Mouse (Mus musculus) embryonic facial prominence, embryonic 11.5 days (tissue): ENCODE data around the gene Plekhs1. TPM values are rescaled to one million over a fixed set of nuclear protein-coding genes. Genes with fewer than 3 reads are reported as not detected.
A peak's percentile ranks its signal among the peaks of the same experiment; 100 is the strongest.

Source experiments
- ATAC-seq: fragments of 200-750 bp; cut with Nextera tagmentation; replicated peaks from 2 replicates; pipeline ENCODE4 v1.8.0; 2017; ENCODE audit warnings: low read depth; ENCODE audit not compliant: insufficient number of reproducible peaks, low FRiP score, low TSS enrichment
- DNase-seq: peaks from one replicate; pipeline ENCODE4 v3.0.0-alpha.2; 2015; ENCODE audit warnings: low spot score
- H3K27ac ChIP-seq: fragments of 300-500 bp; sonication (generic); replicated peaks from 2 replicates; pipeline ENCODE4 v1.5.1; 2014; ENCODE audit warnings: mild to moderate bottlenecking, low read depth, low read length, control low read depth
- H3K27me3 ChIP-seq: fragments of 300-500 bp; sonication (generic); 2 replicates; pipeline ENCODE4 v1.6.1; 2014; ENCODE audit warnings: mild to moderate bottlenecking, low read length, moderate library complexity, mixed read lengths; ENCODE audit not compliant: control insufficient read depth, insufficient read depth
- H3K36me3 ChIP-seq: fragments of 300-500 bp; sonication (generic); replicated peaks from 2 replicates; pipeline ENCODE4 v1.6.1; 2014; ENCODE audit warnings: low read depth, mild to moderate bottlenecking, low read length, moderate library complexity, mixed read lengths; ENCODE audit not compliant: control insufficient read depth, insufficient read depth
- H3K4me1 ChIP-seq: fragments of 300-500 bp; sonication (generic); 2 replicates; pipeline ENCODE4 v1.6.1; 2014; ENCODE audit warnings: low read length, mixed read lengths; ENCODE audit not compliant: control insufficient read depth, insufficient read depth
- H3K4me2 ChIP-seq: fragments of 300-500 bp; sonication (generic); 2 replicates; pipeline ENCODE4 v1.6.1; 2014; ENCODE audit warnings: low read depth, mild to moderate bottlenecking, control low read depth, low read length, moderate library complexity
- H3K4me3 ChIP-seq: fragments of 300-500 bp; sonication (generic); 2 replicates; pipeline ENCODE4 v1.5.1; 2014; ENCODE audit warnings: low read depth, low read length, control low read depth
- H3K9ac ChIP-seq: fragments of 300-500 bp; sonication (generic); replicated peaks from 2 replicates; pipeline ENCODE4 v1.6.1; 2014; ENCODE audit warnings: mild to moderate bottlenecking, control low read depth, low read length
- H3K9me3 ChIP-seq: fragments of 300-500 bp; sonication (generic); replicated peaks from 2 replicates; pipeline ENCODE4 v1.6.1; 2016; ENCODE audit warnings: mild to moderate bottlenecking, low read length, inconsistent platforms, mixed read lengths; ENCODE audit not compliant: control insufficient read depth
- WGBS: fragments of 180-500 bp; shearing (Covaris S2); extraction: QIAGEN DNeasy Blood & Tissue Kit; methylation state at CpG from one replicate; pipeline ENCODE4 v1.1.7; 2014; 5-methylcytosine and 5-hydroxymethylcytosine counted together
- polyA plus RNA-seq: library from polyadenylated mRNA; unstranded; fragments of >200 nt; fragmentation: Nextera tagmentation; extraction: Ambion mirVana; gene quantifications from 2 replicates; pipeline ENCODE4 v1.2.1, GENCODE M21; 2014

Plekhs1 gene
- polyA plus RNA-seq, 1 experiment from 2014 or later = 0.20 TPM

DNA sequence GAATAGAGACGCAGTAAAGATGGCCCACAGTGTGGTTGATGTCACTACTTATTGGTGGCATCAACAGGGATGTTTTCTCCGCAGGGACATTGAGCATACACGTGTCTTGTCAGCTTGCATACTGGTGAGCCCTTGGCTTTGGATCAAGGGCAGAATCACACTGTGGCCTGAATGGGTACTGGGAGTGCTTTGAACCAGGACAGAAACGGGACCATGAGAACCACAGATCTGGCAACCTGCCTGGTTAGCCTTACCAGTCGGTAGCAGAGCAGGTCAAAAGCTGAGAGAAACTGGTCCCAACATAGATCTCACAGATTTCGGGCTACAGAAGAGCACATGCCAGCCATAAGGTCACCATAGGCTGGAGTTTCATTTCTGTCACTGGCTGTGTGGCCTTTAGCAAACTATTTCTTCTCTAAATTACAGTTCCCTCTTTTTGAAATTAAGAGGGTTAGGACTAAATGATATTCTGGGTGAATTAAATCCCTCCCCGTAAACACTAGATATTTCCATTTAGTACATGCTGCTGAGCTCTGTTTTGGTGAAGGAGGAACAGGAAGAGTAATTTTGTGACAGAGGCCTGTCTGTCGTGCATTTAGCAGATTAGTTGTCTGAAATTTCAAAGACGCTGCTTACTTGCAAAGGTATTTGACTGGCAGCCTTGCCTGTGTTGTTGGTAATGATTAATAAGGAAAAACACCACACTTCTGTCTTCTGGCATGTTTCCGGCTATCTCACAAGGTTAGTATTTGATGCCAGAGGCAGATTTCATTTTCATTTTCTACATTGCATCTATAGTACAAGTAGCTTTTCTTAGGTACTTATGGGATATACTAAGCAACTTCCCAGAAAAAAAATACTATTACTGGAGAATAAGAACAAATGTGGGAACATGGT, 2.0 kb upstream of the Plekhs1 start:
- no peak for ATAC-seq
- no peaks in the 10 kb centered on the region for H3K36me3 ChIP-seq
- H3K27me3 ChIP-seq = no peaks in the 10 kb centered on the region
- no peaks in the 10 kb centered on the region for H3K9me3 ChIP-seq
- no peak overlapping the region for H3K4me3 ChIP-seq
- no peak for DNase-seq
- H3K4me2 ChIP-seq = no peak overlapping the region
- H3K9ac ChIP-seq = no peak overlapping the region
- no peaks in the 10 kb centered on the region for H3K4me1 ChIP-seq
- H3K27ac ChIP-seq = no peak overlapping the region
- WGBS = 84% methylated on average over 10 of the region's 10 CpGs

DNA sequence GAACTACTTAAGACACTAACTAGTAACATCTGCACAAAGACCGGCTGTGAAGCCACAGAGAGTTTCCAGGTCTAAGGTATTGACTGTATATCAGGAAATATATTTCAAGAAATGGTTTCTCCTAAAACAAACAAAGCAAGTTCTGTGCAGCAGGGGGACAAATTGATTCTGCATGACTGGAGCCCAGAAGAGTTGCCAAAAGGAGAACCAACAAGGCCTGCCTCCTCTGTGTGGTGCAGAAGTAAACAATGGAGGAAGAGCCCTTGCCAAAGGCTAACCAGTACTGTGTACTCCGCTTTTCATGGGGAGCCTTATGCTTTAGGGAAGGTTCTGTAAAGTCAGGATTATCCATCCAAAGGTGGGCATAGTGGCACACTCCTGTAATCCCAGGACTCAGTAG, 1.2 kb upstream of the Plekhs1 start:
- Histone ChIP-seq H3K4me3 (no peak overlapping the region), H3K9ac (no peak overlapping the region), H3K27me3 (no peaks in the 10 kb centered on the region), H3K36me3 (no peaks in the 10 kb centered on the region), H3K4me2 (no peak overlapping the region), H3K27ac (no peak overlapping the region), H3K9me3 (no peaks in the 10 kb centered on the region), H3K4me1 (no peaks in the 10 kb centered on the region)
- DNase-seq = peak; percentile 41
- WGBS = 63% methylated on average over 2 of the region's 2 CpGs
- ATAC-seq = no peak

DNA sequence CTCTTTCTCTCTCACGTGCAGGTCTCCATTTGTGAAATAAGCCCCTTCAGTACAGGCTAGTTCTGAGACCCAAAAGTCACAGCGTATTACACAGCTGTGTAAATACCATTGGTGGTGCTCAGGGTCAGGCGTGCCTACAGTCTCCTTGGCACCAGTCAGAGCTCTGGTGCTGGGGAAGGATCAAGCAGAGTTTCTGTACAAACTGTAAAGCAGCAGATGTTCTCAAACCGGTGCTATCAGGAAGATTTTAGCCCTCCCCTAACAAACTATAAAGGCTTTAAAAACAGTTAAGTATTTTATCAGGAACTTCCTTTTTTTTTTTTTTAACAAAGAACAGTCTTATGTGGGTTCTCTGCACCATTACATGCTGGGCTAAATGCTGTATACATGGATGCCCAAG, 1.3 kb downstream of the Plekhs1 start:
- no peaks in the 10 kb centered on the region for H3K9me3 ChIP-seq
- WGBS = 71% methylated on average over 4 of the region's 4 CpGs
- no peaks in the 10 kb centered on the region for H3K4me1 ChIP-seq
- no peak overlapping the region for H3K9ac ChIP-seq
- no peak overlapping the region for H3K4me2 ChIP-seq
- ATAC-seq (no peak), DNase-seq (no peak)
- H3K27me3 ChIP-seq = no peaks in the 10 kb centered on the region
- no peak overlapping the region for H3K27ac ChIP-seq
- no peaks in the 10 kb centered on the region for H3K36me3 ChIP-seq
- no peak overlapping the region for H3K4me3 ChIP-seq

DNA sequence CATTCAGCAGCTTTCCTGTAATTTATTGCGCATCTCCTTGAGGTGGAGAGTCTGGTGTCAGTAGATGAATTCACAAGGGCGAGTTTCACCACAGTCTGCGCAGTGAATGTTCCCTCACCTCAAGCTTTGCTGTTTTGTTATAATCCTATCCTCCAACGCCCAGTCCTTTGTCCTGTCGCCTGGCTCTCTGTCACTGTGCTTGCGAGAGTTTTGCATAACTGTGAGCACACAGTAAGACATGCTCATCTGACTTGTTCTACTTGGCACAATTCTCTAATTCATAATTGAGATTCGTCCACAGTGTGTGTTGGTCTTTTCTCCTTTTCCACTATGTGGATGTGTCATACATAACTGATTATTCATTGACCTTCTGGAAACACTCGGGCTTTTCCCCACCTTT, 5.0 kb downstream of the Plekhs1 start:
- Histone ChIP-seq H3K27ac (no peak overlapping the region), H3K36me3 (no peaks in the 10 kb centered on the region), H3K4me2 (no peak overlapping the region), H3K27me3 (no peaks in the 10 kb centered on the region), H3K9me3 (no peaks in the 10 kb centered on the region), H3K4me3 (no peak overlapping the region), H3K4me1 (no peaks in the 10 kb centered on the region), H3K9ac (no peak overlapping the region)
- 86% methylated on average over 8 of the region's 8 CpGs for WGBS
- ATAC-seq (no peak), DNase-seq (no peak)

DNA sequence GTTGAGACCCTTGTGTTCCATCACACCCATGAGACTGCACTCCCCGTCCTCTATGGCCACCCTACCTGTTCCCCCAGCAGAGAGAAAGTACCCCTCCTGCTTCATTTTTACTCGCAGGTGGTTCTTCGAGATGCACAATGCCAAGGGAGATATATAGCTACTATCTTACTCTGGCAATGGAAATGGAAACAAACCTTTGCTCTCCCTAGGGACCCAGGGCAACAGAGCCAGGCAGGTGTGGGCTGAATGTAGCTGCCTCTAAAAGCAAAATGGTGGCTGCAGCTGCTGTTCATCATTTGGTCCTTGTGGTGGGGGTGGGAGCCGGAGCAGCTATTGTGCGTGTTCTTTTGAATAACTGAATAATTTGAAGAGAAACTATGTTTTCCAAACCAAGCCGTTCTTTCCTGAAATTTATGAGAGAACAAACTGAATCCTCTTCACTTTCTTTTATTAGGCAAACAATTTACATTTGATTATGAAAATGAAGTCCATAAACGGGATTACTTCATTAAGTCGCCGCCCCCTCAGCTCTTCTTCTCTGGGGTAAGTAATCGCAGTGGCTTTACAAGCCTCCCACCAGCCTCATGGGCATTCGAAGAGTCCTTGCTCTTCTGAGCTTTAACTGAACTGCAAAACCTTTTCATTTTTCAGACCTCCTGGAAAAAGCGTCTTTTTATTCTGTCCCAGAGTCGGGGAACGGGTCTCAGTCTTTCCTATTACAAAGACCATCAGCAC, 9.0 kb downstream of the Plekhs1 start:
- H3K9ac ChIP-seq = no peak overlapping the region
- H3K9me3 ChIP-seq = no peaks in the 10 kb centered on the region
- H3K4me1 ChIP-seq = no peaks in the 10 kb centered on the region
- no peaks in the 10 kb centered on the region for H3K27me3 ChIP-seq
- DNase-seq (no peak), ATAC-seq (no peak)
- H3K27ac ChIP-seq = no peak overlapping the region
- 88% methylated on average over 14 of the region's 14 CpGs for WGBS
- H3K36me3 ChIP-seq = no peaks in the 10 kb centered on the region
- no peak overlapping the region for H3K4me3 ChIP-seq
- H3K4me2 ChIP-seq = no peak overlapping the region

DNA sequence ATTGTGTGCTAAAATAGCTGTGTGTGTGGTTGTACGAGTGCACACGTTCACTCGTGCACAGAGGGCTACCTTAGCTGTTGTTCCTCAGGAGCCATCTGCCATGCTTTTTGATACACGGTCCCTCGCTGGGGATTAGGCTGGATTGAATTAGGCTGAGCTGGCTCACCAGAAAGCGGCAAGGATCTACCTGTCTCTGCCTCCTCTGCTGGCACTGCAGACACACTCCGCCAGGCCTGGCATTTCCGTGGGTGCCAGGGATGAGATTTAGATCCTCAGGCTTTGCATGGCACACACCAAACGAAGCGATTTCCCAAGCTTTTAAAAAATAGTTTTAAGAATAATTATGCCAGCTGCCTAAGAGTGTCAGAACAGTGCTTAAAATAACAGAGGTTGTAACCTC, 10.5 kb downstream of the Plekhs1 start:
- no peaks in the 10 kb centered on the region for H3K27me3 ChIP-seq
- no peaks in the 10 kb centered on the region for H3K4me1 ChIP-seq
- H3K36me3 ChIP-seq = no peaks in the 10 kb centered on the region
- H3K27ac ChIP-seq = no peak overlapping the region
- no peak overlapping the region for H3K4me2 ChIP-seq
- no peak for DNase-seq
- no peak overlapping the region for H3K4me3 ChIP-seq
- no peaks in the 10 kb centered on the region for H3K9me3 ChIP-seq
- no peak overlapping the region for H3K9ac ChIP-seq
- no peak for ATAC-seq
- 82% methylated on average over 10 of the region's 10 CpGs for WGBS

DNA sequence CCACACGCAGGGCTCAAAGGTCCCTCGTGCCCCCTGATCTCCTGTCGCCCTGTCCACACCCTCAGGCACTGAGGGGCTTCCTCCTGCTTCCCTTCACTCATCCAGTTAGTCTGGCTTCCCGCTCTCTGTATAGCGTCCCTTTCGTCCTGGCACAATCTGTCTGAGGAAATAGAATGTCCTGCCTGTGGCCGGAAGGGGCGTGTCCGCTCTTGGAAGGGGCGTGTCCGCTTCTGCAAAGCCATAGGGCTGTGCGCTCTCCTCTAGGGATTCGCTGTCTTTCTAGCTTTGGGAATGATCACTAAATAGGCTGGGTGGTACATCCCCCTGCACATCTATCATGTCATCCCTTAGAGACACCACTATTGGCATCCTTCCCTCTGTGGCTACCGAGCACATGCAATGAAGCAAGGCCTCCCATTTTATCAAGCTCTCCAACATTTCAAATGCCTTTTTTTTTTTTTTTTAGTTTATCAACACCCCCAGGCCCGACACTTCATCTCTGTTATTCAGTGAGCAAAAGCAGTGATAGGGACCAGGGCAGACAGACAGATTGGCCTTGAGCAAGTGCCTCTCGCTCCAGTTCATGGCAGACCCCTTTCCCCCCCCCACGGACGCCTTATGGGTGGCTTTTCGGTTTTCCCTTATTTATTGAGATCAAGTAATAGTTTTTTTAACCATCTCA, 13.6 kb downstream of the Plekhs1 start:
- Histone ChIP-seq H3K27ac (no peak overlapping the region), H3K4me2 (0 out of 2 replicates have a peak overlapping the region, but pooled peaks have one; percentile 13), H3K36me3 (no peaks in the 10 kb centered on the region), H3K4me1 (no peaks in the 10 kb centered on the region), H3K9me3 (no peaks in the 10 kb centered on the region), H3K9ac (no peak overlapping the region), H3K4me3 (no peak overlapping the region), H3K27me3 (no peaks in the 10 kb centered on the region)
- peak; percentile 32 for DNase-seq
- ATAC-seq = peak; percentile 34; the same call in 1 of the 2 replicates
- 52% methylated on average over 19 of the region's 19 CpGs for WGBS
